Mouse (Mus musculus): Measurements from ENCODE around the gene Trpc6. TPM values are rescaled to one million over a fixed set of nuclear protein-coding genes. Genes with fewer than 3 reads are reported as not detected.

The Trpc6 gene
- polyA plus RNA-seq, 1 experiment, result 16.1 TPM

- WGBS, result 57% methylated on average over 3 of the region's 3 CpGs
- Histone ChIP-seq H3K4me1 (ENCODE audit: control insufficient read depth, insufficient read depth, low read length) (no peaks in the 10 kb centered on the region), H3K4me3 (replicated peaks; ENCODE audit: control insufficient read depth, low read depth, low read length) (no peak overlapping the region), H3K27ac (ENCODE audit: control insufficient read depth, insufficient read depth, low read depth, low read length, poor library complexity) (no peak overlapping the region)
- TF ChIP-seq CTCF (IDR thresholded peaks at IDR 0.05; ENCODE audit: control insufficient read depth, insufficient read depth, low read length), result no peak
- TF ChIP-seq POLR2A (IDR thresholded peaks at IDR 0.05; ENCODE audit: borderline replicate concordance, control insufficient read depth, low read depth, low read length), result no peak
Observed at GRCm38 (mm10) chr9:8710052-8710739, 166.3 kb downstream of the Trpc6 start.

GRCm38 (mm10) chr9:8719017-8719416 is 175.1 kb downstream of the Trpc6 start:
- no peaks in the 10 kb centered on the region for H3K4me1 ChIP-seq (ENCODE audit: control insufficient read depth, insufficient read depth, low read length)
- no peak overlapping the region for H3K4me3 ChIP-seq (replicated peaks; ENCODE audit: control insufficient read depth, low read depth, low read length)
- TF ChIP-seq POLR2A (IDR thresholded peaks at IDR 0.05; ENCODE audit: borderline replicate concordance, control insufficient read depth, low read depth, low read length) (no peak), CTCF (IDR thresholded peaks at IDR 0.05; ENCODE audit: control insufficient read depth, insufficient read depth, low read length) (no peak)
- WGBS, result 74% methylated on average over 1 of the region's 1 CpGs
- H3K27ac ChIP-seq (ENCODE audit: control insufficient read depth, insufficient read depth, low read depth, low read length, poor library complexity), result no peak overlapping the region

GRCm38 (mm10) chr9:8729056-8729455 is 185.1 kb downstream of the Trpc6 start:
- Histone ChIP-seq H3K27ac (ENCODE audit: control insufficient read depth, insufficient read depth, low read depth, low read length, poor library complexity) (no peak overlapping the region), H3K4me1 (ENCODE audit: control insufficient read depth, insufficient read depth, low read length) (no peaks in the 10 kb centered on the region), H3K4me3 (replicated peaks; ENCODE audit: control insufficient read depth, low read depth, low read length) (no peak overlapping the region)
- WGBS, result 69% methylated on average over 3 of the region's 3 CpGs
- no peak for TF ChIP-seq POLR2A (IDR thresholded peaks at IDR 0.05; ENCODE audit: borderline replicate concordance, control insufficient read depth, low read depth, low read length)
- no peak for TF ChIP-seq CTCF (IDR thresholded peaks at IDR 0.05; ENCODE audit: control insufficient read depth, insufficient read depth, low read length)

Data from bone marrow, adult 2 months (tissue).